Mouse (Mus musculus): ENCODE measurements around the gene Gm44503. TPM values are rescaled to one million over a fixed set of nuclear protein-coding genes. Genes with fewer than 3 reads are reported as not detected.
A peak's percentile ranks its signal among the peaks of the same experiment; 100 is the strongest.

Gm44503 gene
- polyA plus RNA-seq, 1 experiment from 2014 or later, result not detected

GRCm38 (mm10) chr9:73005106-73005505, 46.5 kb downstream of the Gm44503 start:
- Histone ChIP-seq H3K27me3 (no peaks in the 10 kb centered on the region), H3K36me3 (peaks cover 62% of the 10 kb centered on the region), H3K9ac (replicated peaks) (no peak overlapping the region), H3K4me2 (replicated peaks) (no peak overlapping the region), H3K4me1 (no peaks in the 10 kb centered on the region), H3K4me3 (no peak overlapping the region), H3K9me3 (no peaks in the 10 kb centered on the region), H3K27ac (replicated peaks) (no peak overlapping the region)
- WGBS, result 90% methylated on average over 6 of the region's 6 CpGs
- no peak for ATAC-seq (replicated peaks)

DNA sequence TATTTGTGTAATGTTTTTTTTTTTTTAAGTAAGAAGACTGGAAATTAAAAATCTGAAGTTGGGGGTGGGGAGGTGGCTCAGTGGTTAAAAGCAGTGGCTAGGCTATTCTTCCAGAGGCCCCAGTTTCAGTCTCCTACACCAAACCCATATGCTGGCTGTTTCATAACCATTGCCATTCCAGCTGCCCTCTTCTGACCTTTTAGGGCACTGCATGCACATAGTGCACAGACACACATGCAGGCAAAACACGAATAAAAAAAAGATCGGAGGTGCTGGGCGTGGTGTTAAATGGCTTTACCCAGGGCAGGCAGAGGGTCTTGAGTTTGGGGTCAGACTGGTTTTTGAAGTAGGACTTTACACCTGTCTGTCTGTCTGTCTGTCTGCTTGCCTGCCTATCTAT, 47.5 kb downstream of the Gm44503 start:
- Histone ChIP-seq H3K4me2 (replicated peaks) (no peak overlapping the region), H3K4me1 (no peaks in the 10 kb centered on the region), H3K27me3 (no peaks in the 10 kb centered on the region), H3K27ac (replicated peaks) (no peak overlapping the region), H3K9me3 (no peaks in the 10 kb centered on the region), H3K36me3 (peaks cover 65% of the 10 kb centered on the region), H3K4me3 (no peak overlapping the region), H3K9ac (replicated peaks) (no peak overlapping the region)
- 95% methylated on average over 3 of the region's 3 CpGs for WGBS
- ATAC-seq (replicated peaks), result no peak

GRCm38 (mm10) chr9:73008384-73008783, 49.7 kb downstream of the Gm44503 start:
- Histone ChIP-seq H3K27ac (replicated peaks) (no peak overlapping the region), H3K9me3 (no peaks in the 10 kb centered on the region), H3K9ac (replicated peaks) (no peak overlapping the region), H3K4me2 (replicated peaks) (no peak overlapping the region), H3K4me1 (no peaks in the 10 kb centered on the region), H3K4me3 (no peak overlapping the region), H3K36me3 (peaks cover 77% of the 10 kb centered on the region), H3K27me3 (no peaks in the 10 kb centered on the region)
- 75% methylated on average over 3 of the region's 3 CpGs for WGBS
- no peak for ATAC-seq (replicated peaks)

- 87% methylated on average over 4 of the region's 4 CpGs for WGBS
- no peak for ATAC-seq (replicated peaks)
- Histone ChIP-seq H3K9ac (replicated peaks) (no peak overlapping the region), H3K9me3 (no peaks in the 10 kb centered on the region), H3K27me3 (no peaks in the 10 kb centered on the region), H3K27ac (replicated peaks) (no peak overlapping the region), H3K4me1 (no peaks in the 10 kb centered on the region), H3K36me3 (peaks cover 84% of the 10 kb centered on the region), H3K4me3 (no peak overlapping the region), H3K4me2 (replicated peaks) (no peak overlapping the region)
Measured at GRCm38 (mm10) chr9:73012629-73013028, 54.0 kb downstream of the Gm44503 start.

- Histone ChIP-seq H3K4me3 (no peak overlapping the region), H3K4me2 (replicated peaks) (no peak overlapping the region), H3K27me3 (no peaks in the 10 kb centered on the region), H3K4me1 (no peaks in the 10 kb centered on the region), H3K27ac (replicated peaks) (no peak overlapping the region), H3K9me3 (no peaks in the 10 kb centered on the region), H3K9ac (replicated peaks) (no peak overlapping the region), H3K36me3 (peaks cover 77% of the 10 kb centered on the region)
- no peak for ATAC-seq (replicated peaks)
- WGBS, result 90% methylated on average over 13 of the region's 13 CpGs
Measured at GRCm38 (mm10) chr9:73014724-73015123, 56.1 kb downstream of the Gm44503 start.

DNA sequence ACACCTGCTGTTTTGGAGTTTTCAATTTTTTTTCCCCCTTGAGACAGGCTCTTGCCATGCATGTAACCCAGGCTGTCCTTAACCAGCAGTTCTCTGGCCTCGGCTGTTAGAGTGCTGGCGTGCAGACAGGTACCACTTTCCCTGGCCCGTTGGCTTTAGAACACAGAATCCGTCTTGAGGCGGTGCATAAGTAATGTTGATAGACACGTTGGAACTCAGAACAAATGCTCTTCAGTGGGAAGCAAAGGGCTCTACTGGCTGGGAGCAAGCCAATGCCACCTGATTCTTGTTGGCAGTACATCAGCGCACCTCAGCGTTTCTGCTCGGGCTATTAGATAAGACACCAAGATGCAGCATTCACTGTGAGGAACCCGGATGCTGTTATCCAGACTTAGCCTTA, 61.2 kb downstream of the Gm44503 start:
- Histone ChIP-seq H3K36me3 (peaks cover 52% of the 10 kb centered on the region), H3K27ac (replicated peaks) (no peak overlapping the region), H3K9ac (replicated peaks) (no peak overlapping the region), H3K4me1 (no peaks in the 10 kb centered on the region), H3K4me2 (replicated peaks) (no peak overlapping the region), H3K27me3 (no peaks in the 10 kb centered on the region), H3K4me3 (no peak overlapping the region), H3K9me3 (no peaks in the 10 kb centered on the region)
- no peak for ATAC-seq (replicated peaks)
- 90% methylated on average over 10 of the region's 10 CpGs for WGBS

GRCm38 (mm10) chr9:73020566-73021097, 62.0 kb downstream of the Gm44503 start:
- Histone ChIP-seq H3K36me3 (peaks cover 46% of the 10 kb centered on the region), H3K27me3 (no peaks in the 10 kb centered on the region), H3K9me3 (no peaks in the 10 kb centered on the region), H3K4me1 (peaks cover 2% of the 10 kb centered on the region; the same call in 1 of the 2 replicates), H3K27ac (replicated peaks) (no peak overlapping the region), H3K4me3 (no peak overlapping the region), H3K4me2 (replicated peaks) (no peak overlapping the region), H3K9ac (replicated peaks) (no peak overlapping the region)
- 92% methylated on average over 5 of the region's 5 CpGs for WGBS
- no peak for ATAC-seq (replicated peaks)

DNA sequence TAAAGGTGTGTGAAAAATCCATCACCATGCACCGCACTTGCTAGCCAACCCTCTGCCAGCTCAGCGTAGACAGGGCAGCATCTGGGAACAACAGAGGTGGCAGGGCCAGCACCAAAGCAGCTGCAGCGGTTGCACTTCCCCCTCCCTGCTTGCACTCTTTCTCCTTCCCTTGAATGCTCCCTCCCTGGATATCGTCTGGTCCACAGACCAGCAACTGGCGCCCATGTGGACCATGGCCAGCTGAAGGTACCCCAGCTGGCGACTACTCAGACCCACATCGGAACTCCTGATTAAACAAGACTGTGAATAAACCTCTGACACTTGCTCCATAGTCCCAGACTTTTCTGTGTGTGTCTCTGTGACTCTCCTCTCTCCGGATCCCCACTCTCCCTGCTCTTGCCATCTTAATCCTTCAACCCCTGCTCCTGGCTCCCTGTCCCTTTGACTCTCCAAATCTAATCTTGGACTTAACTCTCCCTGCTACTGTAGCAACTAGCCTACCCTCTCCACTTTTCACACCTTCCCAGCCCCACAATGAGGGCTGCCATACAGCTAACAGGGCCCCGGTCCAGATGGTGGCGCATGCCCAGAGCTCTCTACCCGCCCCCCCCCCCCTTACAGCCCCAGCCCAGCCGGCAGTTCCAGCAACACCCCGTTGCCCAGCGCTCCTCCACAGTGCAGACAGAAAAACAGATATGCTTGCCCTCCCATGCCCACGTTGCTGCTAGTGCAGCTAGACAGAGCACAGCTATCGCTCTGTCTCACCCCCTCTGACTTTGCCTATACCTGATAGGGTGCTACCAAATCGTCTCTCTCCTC, 67.4 kb downstream of the Gm44503 start:
- H3K9me3 ChIP-seq, result no peaks in the 10 kb centered on the region
- H3K27ac ChIP-seq (replicated peaks), result peak overlapping the region; percentile 65
- no peak overlapping the region for H3K4me3 ChIP-seq
- H3K9ac ChIP-seq (replicated peaks), result no peak overlapping the region
- peak; percentile 92 for ATAC-seq (replicated peaks)
- H3K27me3 ChIP-seq, result no peaks in the 10 kb centered on the region
- 17% methylated on average over 16 of the region's 17 CpGs for WGBS
- H3K4me2 ChIP-seq (replicated peaks), result peak overlapping the region; percentile 27
- H3K36me3 ChIP-seq, result peaks cover 21% of the 10 kb centered on the region
- H3K4me1 ChIP-seq, result peaks cover 12% of the 10 kb centered on the region

DNA sequence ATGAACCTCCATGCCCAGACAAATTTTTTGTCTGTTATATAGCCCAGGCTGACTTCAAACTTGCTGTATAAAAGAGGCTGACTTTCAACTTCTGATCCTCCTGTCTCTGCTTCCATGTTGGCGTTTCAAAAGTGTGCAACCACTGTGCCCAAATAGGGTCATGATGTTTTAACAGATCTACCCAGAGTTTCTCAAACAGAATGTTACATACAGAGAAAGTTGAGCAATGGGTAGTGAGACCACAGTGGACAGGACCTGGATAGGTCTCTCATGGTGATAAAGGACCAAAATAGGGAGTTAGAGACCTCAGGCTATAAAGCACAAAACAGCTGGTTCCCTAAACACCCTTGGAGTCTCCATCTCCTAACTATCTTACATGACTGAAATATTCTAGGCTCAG, 71.8 kb downstream of the Gm44503 start:
- Histone ChIP-seq H3K4me3 (no peak overlapping the region), H3K9me3 (no peaks in the 10 kb centered on the region), H3K9ac (replicated peaks) (no peak overlapping the region), H3K27me3 (no peaks in the 10 kb centered on the region), H3K36me3 (peaks cover 32% of the 10 kb centered on the region), H3K27ac (replicated peaks) (no peak overlapping the region), H3K4me1 (peaks cover 11% of the 10 kb centered on the region), H3K4me2 (replicated peaks) (no peak overlapping the region)
- WGBS, result 86% methylated on average over 1 of the region's 1 CpGs
- ATAC-seq (replicated peaks), result no peak

DNA sequence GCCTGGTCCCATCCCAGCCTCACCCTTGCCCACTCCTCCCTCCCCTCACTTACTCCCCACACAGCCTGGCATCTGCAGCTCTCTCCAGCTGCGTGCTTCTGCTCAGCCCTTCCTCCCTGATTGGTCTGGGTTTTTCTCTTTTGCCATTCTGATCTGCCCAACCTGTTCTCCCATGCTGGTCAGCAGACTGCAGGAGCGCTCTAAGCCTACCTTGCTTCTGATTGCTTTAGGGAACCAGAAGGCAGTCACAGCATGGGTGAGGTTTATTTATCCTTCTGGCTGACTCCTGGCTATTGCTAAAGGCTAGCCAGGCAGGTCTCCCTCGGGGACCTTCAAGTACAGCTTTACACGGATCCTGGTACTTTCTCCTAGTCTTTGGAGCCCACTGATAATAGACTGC, 72.8 kb downstream of the Gm44503 start:
- WGBS, result 87% methylated on average over 4 of the region's 4 CpGs
- no peak for ATAC-seq (replicated peaks)
- Histone ChIP-seq H3K27me3 (no peaks in the 10 kb centered on the region), H3K9ac (replicated peaks) (no peak overlapping the region), H3K4me3 (no peak overlapping the region), H3K9me3 (no peaks in the 10 kb centered on the region), H3K36me3 (peaks cover 37% of the 10 kb centered on the region), H3K27ac (replicated peaks) (no peak overlapping the region), H3K4me1 (peaks cover 2% of the 10 kb centered on the region; the same call in 1 of the 2 replicates), H3K4me2 (replicated peaks) (no peak overlapping the region)

- peaks cover 37% of the 10 kb centered on the region for H3K36me3 ChIP-seq
- H3K27me3 ChIP-seq, result no peaks in the 10 kb centered on the region
- no peak overlapping the region for H3K4me3 ChIP-seq
- no peaks in the 10 kb centered on the region for H3K9me3 ChIP-seq
- ATAC-seq (replicated peaks), result no peak
- 98% methylated on average over 1 of the region's 1 CpGs for whole genome bisulfite sequencing
- H3K4me1 ChIP-seq, result no peaks in the 10 kb centered on the region; the same call in 1 of the 2 replicates
- H3K9ac ChIP-seq (replicated peaks), result no peak overlapping the region
- H3K27ac ChIP-seq (replicated peaks), result no peak overlapping the region
- H3K4me2 ChIP-seq (replicated peaks), result no peak overlapping the region
Measured at GRCm38 (mm10) chr9:73033406-73033805, 74.8 kb downstream of the Gm44503 start.

- Histone ChIP-seq H3K36me3 (peaks cover 4% of the 10 kb centered on the region; the same call in 1 of the 2 replicates), H3K9me3 (no peaks in the 10 kb centered on the region), H3K4me1 (peaks cover 17% of the 10 kb centered on the region), H3K4me3 (peak overlapping the region; percentile 75), H3K27ac (replicated peaks) (peak overlapping the region; percentile 86), H3K27me3 (no peaks in the 10 kb centered on the region), H3K4me2 (replicated peaks) (peak overlapping the region; percentile 75), H3K9ac (replicated peaks) (peak overlapping the region; percentile 81)
- WGBS, result under 1% methylated on average over 49 of the region's 49 CpGs
- peak; percentile 93 for ATAC-seq (replicated peaks)
Measured at GRCm38 (mm10) chr9:73039222-73039945, 80.7 kb downstream of the Gm44503 start.

Measured in forebrain, embryonic 15.5 days (tissue).